Mouse (Mus musculus): ENCODE results near the gene 4930442H23Rik.
A peak's percentile ranks its signal among the peaks of the same experiment; 100 is the strongest.
"Not testable (repeated sequence)": the region's sequence is repeated elsewhere in the genome, so short reads cannot be mapped to it uniquely, and the experiment has no call there.

The 4930442H23Rik gene

DNA sequence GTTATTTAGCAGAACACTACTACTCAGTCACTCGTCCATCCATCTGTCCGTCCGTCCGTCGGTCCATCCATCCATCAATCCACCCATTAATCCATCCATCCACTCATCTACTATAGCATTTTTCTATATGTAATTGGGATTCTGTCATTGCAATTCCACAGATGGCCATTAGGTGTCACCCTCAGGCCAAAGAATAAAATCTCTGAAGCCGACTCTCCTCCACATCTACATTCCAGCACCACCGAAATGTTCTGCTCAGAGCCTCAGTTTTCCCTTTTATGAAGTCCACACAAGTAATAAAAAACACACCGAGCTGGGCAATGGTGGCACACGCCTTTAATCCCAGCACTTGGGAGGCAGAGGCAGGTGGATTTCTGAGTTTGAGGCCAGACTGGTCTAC is 14.6 kb upstream of the 4930442H23Rik start:
- peak in 1 of 2 experiments; percentile 15 for DNase-seq (ENCODE audit: low spot score in 2 of 2)

DNA sequence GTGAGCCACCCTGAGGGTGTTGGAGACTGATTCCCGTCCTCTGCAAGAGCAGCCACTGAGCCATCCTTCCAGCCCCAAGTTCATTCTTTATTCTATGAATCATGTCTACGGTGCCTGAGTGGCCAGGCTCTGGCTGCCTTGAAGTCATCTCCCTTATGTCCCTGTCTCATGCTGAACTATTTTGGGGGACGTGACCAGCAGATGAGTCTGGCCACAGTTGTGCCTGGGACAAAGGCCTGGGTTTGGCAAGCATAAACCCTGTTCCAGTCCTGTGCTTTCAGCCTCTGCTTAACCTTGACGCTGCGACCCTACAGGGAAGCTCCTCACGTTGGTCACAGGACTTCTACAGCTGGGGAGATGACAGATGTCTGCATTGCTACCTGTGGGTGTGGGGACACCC is 13.7 kb upstream of the 4930442H23Rik start:
- DNase-seq (ENCODE audit: low spot score in 2 of 2): no peak

GRCm38 (mm10) chr10:81196470-81197065 is 12.9 kb upstream of the 4930442H23Rik start:
- DNase-seq (ENCODE audit: low spot score in 2 of 2): peak in 1 of 2 experiments; percentile 8

- peak in 1 of 2 experiments; percentile 23 for DNase-seq (ENCODE audit: low spot score in 2 of 2)
Observed at GRCm38 (mm10) chr10:81195300-81195699, 11.7 kb upstream of the 4930442H23Rik start.

DNA sequence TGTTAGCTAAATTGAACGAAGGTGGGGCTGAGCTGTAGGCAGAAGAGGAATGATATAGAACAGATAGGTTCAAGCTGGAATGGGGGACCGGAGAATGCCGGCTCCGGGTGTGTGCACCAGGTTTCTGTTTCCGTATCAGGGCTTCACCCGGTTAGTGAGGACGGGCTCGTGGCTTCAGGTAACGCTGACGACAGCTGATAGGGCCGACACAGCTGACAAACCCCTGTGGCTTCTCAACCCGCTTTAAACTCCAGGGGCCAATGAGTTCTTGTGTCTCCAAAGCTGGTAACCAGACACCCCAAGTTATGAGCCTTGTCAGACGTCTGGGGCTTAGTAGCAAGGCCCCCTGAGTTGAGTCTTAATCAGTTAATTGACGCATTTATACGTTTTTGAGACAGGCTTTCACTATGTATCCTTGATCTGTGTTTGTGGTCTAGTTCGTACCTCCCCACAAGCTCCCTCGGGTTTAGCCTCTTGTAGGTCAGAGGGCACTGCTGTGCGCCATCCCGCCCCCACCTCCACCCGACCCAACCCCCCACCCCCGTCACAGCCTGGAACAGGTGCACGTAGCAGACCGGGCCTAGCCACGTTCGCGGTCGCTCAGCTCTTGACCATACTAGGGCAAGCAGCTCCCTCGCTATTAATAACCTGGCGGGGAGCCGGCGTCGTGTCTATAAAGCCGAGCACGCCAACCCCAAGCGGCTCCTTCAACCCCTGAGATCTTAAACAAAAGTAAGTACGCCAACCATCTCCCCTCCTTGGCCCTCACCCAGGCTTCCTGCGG is 10.5 kb upstream of the 4930442H23Rik start:
- no peak for DNase-seq (ENCODE audit: low spot score in 2 of 2)

DNA sequence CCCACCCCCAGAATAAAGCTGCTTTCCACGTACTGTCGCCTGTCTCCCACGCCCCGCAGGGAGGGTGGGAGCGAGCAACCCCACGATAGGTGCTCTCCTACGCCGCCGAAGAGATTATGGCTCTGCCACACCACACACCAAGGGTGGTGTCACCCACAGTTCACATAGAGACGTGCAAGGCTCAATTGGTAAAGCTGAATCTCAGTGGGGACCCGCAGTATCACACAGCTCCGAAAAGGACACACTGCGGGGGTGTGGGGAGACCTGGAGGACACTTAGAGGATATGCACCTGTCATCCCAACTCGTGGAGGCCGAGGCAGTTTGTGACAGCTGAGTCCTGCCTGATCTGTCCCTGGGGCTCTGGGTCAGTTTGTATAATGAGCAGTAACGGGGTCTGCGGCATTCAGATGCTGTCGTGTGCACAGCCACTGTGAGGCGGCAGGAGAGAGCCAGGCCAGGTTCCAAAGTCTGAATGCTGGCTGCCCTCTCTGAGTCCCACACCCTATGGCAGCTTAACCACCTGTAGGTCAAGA is 9.4 kb upstream of the 4930442H23Rik start:
- DNase-seq (ENCODE audit: low spot score in 2 of 2): no peak

DNA sequence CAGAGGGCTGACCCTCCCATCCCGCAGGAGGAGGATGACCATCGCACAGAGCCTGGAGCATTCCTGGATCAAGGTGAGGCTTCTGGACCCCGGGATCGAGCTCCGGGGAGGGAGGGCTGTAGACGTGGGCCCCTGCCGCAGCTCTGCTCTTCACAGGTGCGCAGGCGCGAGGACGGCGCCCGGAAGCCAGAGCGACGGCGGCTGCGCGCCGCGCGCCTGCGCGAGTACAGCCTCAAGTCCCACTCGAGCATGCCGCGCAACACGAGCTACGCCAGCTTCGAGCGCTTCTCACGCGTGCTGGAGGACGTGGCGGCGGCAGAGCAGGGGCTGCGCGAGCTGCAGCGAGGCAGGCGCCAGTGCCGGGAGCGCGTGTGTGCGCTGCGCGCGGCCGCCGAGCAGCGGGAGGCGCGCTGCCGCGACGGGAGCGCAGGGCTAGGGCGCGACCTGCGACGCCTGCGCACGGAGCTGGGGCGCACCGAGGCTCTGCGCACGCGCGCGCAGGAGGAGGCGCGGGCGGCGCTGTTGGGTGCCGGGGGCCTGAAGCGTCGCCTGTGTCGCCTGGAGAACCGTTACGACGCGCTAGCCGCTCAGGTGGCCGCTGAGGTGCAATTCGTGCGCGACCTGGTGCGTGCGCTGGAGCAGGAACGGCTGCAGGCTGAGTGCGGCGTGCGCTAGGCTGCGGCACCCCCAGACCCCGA is 8.8 kb upstream of the 4930442H23Rik start:
- peak; percentile 87 to 88 for DNase-seq (ENCODE audit: low spot score in 2 of 2)

- DNase-seq (ENCODE audit: low spot score in 2 of 2): no peak
Observed at GRCm38 (mm10) chr10:81191342-81191982, 7.8 kb upstream of the 4930442H23Rik start.

DNA sequence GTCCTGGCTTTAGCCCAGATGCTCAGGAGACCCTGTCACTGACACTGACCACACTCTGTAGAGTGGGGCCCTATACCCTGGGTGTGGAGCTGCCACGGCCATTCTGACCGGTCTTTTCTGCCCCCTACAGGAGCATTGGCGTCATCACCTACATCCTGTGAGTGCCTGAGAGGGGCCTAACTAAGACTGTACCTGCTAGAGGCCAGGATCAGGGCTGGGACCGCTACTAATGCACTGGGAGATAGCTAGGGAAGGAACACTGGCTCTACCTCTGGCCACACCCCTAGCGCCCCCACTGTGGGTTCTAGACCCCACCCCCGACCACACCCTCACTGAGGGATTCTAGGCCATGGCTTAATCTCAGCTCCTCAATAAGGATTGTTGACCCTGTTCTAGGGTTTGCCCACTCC is 7.3 kb upstream of the 4930442H23Rik start:
- DNase-seq (ENCODE audit: low spot score in 2 of 2): no peak

- peak in 1 of 2 experiments; percentile 44 for DNase-seq (ENCODE audit: low spot score in 2 of 2)
Observed at GRCm38 (mm10) chr10:81190236-81190911, 6.7 kb upstream of the 4930442H23Rik start.

GRCm38 (mm10) chr10:81189821-81190220 is 6.2 kb upstream of the 4930442H23Rik start:
- DNase-seq (ENCODE audit: low spot score in 2 of 2): no peak

GRCm38 (mm10) chr10:81187161-81187560 is 3.5 kb upstream of the 4930442H23Rik start:
- DNase-seq (ENCODE audit: low spot score in 2 of 2): no peak

GRCm38 (mm10) chr10:81184765-81185164 is 1.1 kb upstream of the 4930442H23Rik start:
- DNase-seq (ENCODE audit: low spot score in 2 of 2): no peak

DNA sequence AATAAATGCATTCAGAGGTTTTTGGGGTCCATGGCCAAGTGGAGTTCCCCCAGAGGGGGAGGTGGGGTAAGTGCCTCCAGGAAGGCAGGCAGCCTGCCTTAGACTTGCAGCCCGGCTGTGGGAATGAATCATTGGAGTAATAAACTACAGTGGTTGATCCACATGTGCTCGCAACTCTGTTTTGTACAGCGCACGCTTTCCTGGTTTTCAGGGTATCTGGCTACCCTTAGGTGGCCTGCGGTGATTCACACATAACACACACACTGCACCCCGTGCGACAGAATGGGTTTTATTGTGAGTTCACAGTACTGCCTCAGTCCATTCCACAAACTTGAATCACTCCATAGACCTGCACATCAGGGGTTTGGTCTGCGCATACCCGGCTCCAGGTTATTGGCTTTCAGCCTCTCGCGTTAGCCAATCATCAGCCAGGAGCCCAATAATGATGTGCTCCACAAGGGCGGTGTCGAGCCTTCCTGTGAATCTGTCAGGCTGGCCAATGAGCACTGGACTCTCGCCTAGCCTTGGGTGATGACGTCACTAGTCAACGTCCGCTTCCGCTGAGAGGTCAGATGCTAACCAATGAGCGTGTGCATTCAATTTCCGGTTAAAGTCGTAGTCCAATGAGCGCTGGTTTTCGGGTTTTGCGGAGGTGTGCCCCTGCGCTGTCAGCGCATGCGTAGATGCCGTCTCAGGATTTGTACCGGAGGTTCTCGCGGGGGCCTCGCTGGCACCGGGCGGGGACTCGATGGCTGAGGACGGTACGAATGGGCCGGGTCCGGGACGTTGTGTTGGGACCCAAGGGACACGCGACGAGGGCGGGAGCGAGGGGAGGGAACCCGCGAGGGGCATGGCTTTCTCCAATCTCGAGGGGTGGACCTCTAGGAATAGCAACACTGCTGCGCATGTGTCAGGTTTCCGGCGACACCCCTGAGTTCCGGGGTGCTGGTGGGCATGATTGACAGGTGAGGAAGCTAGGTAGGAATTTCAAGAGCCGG is 1.0 kb downstream of the 4930442H23Rik start, which contains the start of gene Dapk3:
TSS of gene Dapk3 (plus strand) at position 670 of the 998 bp plus-strand sequence.
- peak; percentile 97 to 98 for DNase-seq (ENCODE audit: low spot score in 2 of 2)

DNA sequence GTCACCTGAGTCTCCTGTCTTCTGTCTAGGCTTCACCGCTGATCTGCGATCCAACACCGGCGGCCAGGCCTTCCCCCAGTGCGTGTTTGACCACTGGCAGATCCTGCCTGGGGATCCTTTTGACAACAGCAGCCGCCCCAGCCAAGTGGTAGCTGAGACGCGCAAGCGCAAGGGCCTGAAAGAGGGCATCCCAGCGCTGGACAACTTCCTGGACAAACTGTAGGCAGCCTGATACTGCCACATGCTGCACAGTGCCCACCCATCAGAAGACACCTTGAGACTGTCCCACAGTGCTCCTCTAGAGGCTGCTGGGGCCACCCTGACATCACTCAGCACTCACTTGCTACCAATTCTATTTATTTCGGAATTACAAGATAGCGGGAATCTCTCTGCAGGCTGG is 1.8 kb downstream of the 4930442H23Rik start:
- not testable (repeated sequence) for DNase-seq (ENCODE audit: low spot score in 2 of 2)

DNA sequence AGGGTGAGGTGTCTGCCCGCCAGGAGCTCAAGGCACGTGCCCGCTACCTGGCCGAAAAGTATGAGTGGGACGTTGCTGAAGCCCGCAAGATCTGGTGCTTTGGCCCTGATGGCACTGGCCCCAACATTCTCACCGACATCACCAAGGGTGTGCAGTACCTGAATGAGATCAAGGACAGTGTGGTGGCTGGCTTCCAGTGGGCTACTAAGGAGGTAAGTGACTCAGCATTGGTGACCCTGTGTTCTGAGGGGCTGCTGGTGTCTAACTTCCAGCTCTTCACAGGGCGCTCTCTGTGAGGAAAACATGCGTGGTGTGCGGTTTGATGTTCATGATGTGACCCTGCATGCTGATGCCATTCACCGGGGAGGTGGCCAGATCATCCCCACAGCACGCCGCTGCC is 2.7 kb downstream of the 4930442H23Rik start:
- DNase-seq (ENCODE audit: low spot score in 2 of 2): no peak

- DNase-seq (ENCODE audit: low spot score in 2 of 2): no peak
Observed at GRCm38 (mm10) chr10:81179451-81180342, 4.0 kb downstream of the 4930442H23Rik start.

DNA sequence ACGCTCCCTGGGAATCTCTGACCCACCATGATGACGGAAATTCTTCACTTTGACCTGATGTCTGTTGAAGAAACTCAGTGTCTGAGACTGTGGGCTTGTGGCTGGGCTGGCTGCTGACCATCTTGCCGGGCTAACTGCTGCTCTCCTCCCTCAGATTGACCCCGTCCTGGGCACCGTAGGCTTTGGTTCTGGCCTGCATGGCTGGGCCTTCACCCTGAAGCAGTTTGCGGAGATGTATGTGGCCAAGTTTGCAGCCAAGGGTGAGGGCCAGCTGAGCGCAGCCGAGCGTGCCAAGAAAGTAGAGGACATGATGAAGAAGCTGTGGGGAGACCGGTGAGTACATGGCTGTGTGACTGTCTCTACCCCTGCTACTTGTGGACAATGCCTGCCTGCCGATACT is 4.7 kb downstream of the 4930442H23Rik start:
- no peak for DNase-seq (ENCODE audit: low spot score in 2 of 2)

Data from frontal cortex, postnatal 10 days (tissue).